Mouse (Mus musculus) spleen, adult 2 months (tissue): Measurements from ENCODE around the gene Rpl19. TPM values are rescaled to one million over a fixed set of nuclear protein-coding genes. Genes with fewer than 3 reads are reported as not detected.
A peak's percentile ranks its signal among the peaks of the same experiment; 100 is the strongest.

Experiments
- DNase-seq, 2 experiments: peaks; one replicate each; pipeline versions ENCODE4 v3.0.0 to v3.0.0-alpha.2; 2012 to 2021; ENCODE audit warnings: low spot score in 2 of 2, low read depth in 1 of 2
- H3K27ac ChIP-seq: fragments of 200-500 bp; 2 replicates; pipeline ENCODE4 v1.5.1; 2012; ENCODE audit warnings: low read length, inconsistent platforms; ENCODE audit not compliant: insufficient read depth
- H3K27me3 ChIP-seq: fragments of 200-500 bp; 2 replicates; pipeline ENCODE4 v1.6.1; 2012; ENCODE audit warnings: mild to moderate bottlenecking, moderate library complexity, low read length, inconsistent platforms; ENCODE audit not compliant: control insufficient read depth, insufficient read depth
- H3K36me3 ChIP-seq: fragments of 200-500 bp; 2 replicates; pipeline ENCODE4 v1.6.1; 2012; ENCODE audit warnings: mild to moderate bottlenecking, low read length, inconsistent platforms; ENCODE audit not compliant: control insufficient read depth, insufficient read depth
- H3K4me1 ChIP-seq: fragments of 200-500 bp; 2 replicates; pipeline ENCODE4 v1.6.1; 2011; ENCODE audit warnings: inconsistent platforms; ENCODE audit not compliant: control insufficient read depth, insufficient read depth, insufficient read length
- H3K4me3 ChIP-seq: fragments of 200-500 bp; 2 replicates; pipeline ENCODE4 v1.5.1; 2011; ENCODE audit warnings: mild to moderate bottlenecking, inconsistent platforms; ENCODE audit not compliant: insufficient read depth, insufficient read length; ENCODE audit errors: extremely low read depth
- CTCF ChIP-seq: fragments of 200-500 bp; IDR thresholded peaks from 2 replicates; pipeline ENCODE4 v1.5.1; 2011; ENCODE audit warnings: mild to moderate bottlenecking, inconsistent platforms; ENCODE audit not compliant: insufficient read depth, insufficient read length, insufficient replicate concordance; ENCODE audit errors: extremely low read depth
- POLR2A ChIP-seq: fragments of 200-500 bp; IDR thresholded peaks from 2 replicates; pipeline ENCODE4 v1.6.1; 2011; ENCODE audit warnings: low read depth, low read length, inconsistent platforms
- WGBS: fragments of 180-500 bp; shearing (Covaris S2); methylation state at CpG from one replicate; pipeline ENCODE4 v1.1.7; 2018; 5-methylcytosine and 5-hydroxymethylcytosine counted together
- polyA plus RNA-seq: library from polyadenylated mRNA; depleted of rRNA; stranded (reverse); fragments of >200 nt; gene quantifications from 2 replicates; pipeline ENCODE4 v1.2.3, GENCODE M21; 2012; rRNA removed

The Rpl19 gene
- polyA plus RNA-seq, result 555 and 724 TPM in 2 replicates

DNA sequence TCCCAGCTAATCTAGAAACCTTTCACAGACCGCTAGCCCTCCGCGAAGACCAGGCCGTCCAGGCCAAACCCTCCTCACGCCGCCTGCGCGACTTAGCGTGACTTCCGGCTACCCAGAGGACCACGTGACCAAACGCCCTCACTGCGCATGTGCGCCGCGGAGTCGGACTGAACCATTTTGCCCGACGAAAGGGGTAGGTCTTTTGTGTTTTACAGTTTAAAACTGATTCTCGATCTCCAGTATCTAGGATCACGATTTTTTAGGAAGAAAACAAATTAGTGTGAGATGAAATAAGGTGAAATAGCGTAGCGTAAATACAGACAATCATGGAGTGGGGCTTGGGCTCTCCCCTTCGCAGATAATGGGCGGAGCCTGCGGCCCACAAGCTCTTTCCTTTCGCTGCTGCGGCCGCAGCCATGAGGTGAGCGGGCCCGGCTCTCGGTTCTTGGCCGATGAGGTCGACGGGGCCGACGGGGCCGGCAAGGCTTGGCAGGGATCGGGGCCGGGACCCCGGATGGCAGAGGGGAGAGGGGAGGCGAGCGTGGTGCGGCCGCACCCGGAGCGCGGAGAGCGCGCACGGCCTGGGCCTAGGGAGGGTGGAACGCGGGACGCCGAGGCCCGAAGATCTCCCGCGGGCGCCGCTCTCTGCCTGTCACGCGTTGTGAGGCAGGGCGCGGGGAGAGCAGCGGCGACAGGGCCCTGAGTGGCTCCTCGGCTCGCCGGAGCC lies at the start of gene Rpl19:
Gene Rpl19 (plus strand): TSS at position 141 of the 727 bp plus-strand sequence.
- WGBS, result under 1% methylated on average over 69 of the region's 69 CpGs

DNA sequence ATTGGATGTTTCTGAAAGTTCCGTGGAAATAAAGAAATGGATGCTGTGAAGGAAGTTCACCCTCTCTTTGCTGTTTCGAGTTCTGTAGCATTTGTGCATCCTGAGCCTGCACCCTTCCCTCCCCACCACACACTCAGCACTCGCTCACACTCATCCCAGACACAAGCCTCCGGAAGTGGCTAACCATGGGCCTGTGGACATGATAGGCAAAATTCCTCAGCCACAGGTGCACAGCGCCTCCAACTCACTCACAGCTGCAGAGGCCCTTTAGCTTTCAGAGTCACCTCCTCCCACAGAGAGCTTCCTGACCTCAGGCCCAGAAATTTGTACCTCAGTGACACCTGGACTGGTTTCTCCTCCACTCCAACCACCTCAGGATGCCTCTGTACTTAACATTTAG lies 48.7 kb upstream of the Rpl19 start:
- Histone ChIP-seq H3K4me1 (no peaks in the 10 kb centered on the region), H3K4me3 (no peak overlapping the region), H3K27me3 (no peaks in the 10 kb centered on the region), H3K27ac (no peak overlapping the region), H3K36me3 (no peaks in the 10 kb centered on the region)
- WGBS, result 61% methylated on average over 5 of the region's 5 CpGs
- TF ChIP-seq CTCF (no peak), POLR2A (no peak)
- DNase-seq, result no peak

More for the DNA sequence above, at the start of gene Rpl19:
- TF ChIP-seq CTCF (no peak), POLR2A (peak; percentile 98)
- peak; percentile 81 to 82 for DNase-seq
- Histone ChIP-seq H3K27me3 (no peaks in the 10 kb centered on the region), H3K4me3 (peak within 1 kb of the TSS; percentile 98), H3K36me3 (peaks cover 13% of the 10 kb centered on the region), H3K27ac (peak within 1 kb of the TSS; percentile 78), H3K4me1 (peaks cover 7% of the 10 kb centered on the region; the same call in 1 of the 2 replicates)

DNA sequence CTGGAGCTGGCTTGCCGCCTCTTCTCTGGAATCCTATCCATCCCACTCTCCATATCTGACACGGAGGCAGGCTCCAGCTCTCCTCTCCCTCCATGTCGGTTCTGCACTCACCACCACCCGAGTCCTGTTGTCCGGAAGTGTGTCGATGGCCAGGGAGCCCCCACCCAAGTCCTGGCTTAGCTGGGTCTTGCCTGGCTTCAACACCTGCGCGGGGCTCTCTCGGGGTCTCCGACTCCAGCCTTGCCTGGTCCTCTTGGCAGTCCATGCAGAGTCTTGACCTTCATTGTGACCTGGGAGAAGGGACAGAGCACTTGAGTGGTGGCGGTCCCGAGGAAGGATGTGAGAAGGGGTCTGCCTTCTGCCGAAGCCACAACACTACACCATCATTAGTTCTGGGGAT lies 48.1 kb upstream of the Rpl19 start:
- no peak overlapping the region for H3K4me3 ChIP-seq
- TF ChIP-seq CTCF (no peak), POLR2A (no peak)
- 88% methylated on average over 13 of the region's 13 CpGs for WGBS
- H3K36me3 ChIP-seq, result no peaks in the 10 kb centered on the region
- no peak for DNase-seq
- H3K27me3 ChIP-seq, result no peaks in the 10 kb centered on the region
- no peak overlapping the region for H3K27ac ChIP-seq
- H3K4me1 ChIP-seq, result no peaks in the 10 kb centered on the region

DNA sequence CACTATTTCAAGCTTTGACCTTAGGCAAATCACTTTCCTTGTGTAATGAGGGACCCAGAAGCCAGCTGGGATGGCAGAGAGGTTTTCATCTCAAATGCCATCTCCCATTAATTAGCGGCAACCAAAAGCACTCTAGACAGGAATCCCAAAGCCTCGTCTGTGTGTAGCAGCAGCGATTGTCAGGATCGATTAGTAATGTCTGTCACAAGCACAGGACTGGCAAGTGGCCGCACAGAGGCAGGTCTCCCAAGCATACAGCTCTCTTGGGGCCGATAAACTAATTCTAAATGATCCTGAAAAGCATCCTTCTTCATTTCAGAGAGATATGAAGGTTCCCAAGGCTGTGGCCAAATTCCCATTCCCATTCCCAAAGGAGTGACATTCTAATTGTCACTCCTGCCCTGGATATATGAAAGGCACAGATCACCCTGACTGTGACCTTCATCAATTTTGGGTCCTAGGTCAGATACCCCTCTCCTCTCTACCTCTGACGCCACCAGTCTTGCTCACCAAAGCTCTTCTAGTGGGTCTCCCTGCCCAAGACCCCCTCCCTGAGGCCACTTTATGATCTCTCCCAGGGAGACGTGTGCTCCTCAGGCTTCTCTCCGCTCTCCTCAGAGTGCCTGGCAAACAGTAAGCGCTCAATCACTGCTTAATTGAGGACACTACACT lies 46.5 kb upstream of the Rpl19 start:
- 79% methylated on average over 10 of the region's 10 CpGs for WGBS
- no peak for TF ChIP-seq POLR2A
- no peak for TF ChIP-seq CTCF

DNA sequence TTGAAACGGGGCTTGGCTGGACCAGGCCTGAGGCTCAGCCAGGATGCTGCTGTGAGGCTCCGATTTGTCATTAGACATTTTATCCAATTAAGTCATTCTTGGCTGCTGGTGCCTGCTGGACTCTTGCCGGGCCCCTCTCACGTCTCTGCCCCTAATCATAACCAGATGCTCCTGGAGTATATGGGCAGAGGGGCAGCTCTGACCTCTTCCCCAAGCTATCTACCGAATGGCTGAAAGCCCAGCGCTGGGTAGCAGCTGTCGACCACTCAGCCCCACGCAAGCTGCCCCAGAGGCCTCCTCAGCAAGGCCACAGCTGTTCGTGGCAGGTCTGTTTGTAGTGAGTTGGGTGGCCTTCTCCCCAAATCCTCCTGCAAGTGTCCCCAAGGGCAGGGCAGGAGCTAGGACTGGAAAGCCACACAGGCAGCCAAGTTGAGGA lies 46.0 kb upstream of the Rpl19 start:
- Histone ChIP-seq H3K4me1 (0 out of 2 replicates have a peak, but pooled peaks cover 4% of the 10 kb centered on the region), H3K36me3 (no peaks in the 10 kb centered on the region), H3K27ac (no peak overlapping the region), H3K4me3 (no peak overlapping the region), H3K27me3 (no peaks in the 10 kb centered on the region)
- 79% methylated on average over 9 of the region's 9 CpGs for WGBS
- DNase-seq, result no peak
- TF ChIP-seq CTCF, result no peak
- no peak for TF ChIP-seq POLR2A

More for the DNA sequence above, 46.5 kb upstream of the Rpl19 start:
- no peak overlapping the region for H3K27ac ChIP-seq
- no peaks in the 10 kb centered on the region for H3K36me3 ChIP-seq
- no peak for DNase-seq
- no peak overlapping the region for H3K4me3 ChIP-seq
- no peaks in the 10 kb centered on the region for H3K27me3 ChIP-seq
- H3K4me1 ChIP-seq, result 0 out of 2 replicates have a peak, but pooled peaks cover 4% of the 10 kb centered on the region

DNA sequence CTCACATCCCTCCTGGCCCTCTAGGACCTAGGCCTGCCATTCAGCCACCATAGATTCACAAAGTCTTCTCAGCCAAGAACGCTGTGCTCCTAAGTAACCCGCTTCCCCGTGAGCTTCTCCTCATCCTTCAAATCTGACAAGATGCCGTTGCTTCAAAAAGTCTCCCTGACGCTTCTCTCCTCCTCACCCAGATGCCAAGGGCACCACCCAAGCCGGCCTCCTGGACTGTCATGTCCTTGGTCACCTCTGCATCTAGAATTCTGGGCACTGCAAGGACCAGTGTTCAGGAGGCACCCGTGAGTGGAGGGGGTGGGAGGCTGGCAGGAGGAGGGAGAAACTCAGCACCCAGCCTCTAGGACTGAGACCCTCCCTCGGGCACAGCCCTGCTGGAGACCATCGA lies 43.8 kb upstream of the Rpl19 start:
- peaks cover 4% of the 10 kb centered on the region; the same call in 1 of the 2 replicates for H3K4me1 ChIP-seq
- no peak overlapping the region for H3K4me3 ChIP-seq
- no peak for DNase-seq
- H3K27ac ChIP-seq, result no peak overlapping the region
- H3K36me3 ChIP-seq, result no peaks in the 10 kb centered on the region
- TF ChIP-seq POLR2A, result no peak
- TF ChIP-seq CTCF, result no peak
- 89% methylated on average over 9 of the region's 9 CpGs for WGBS
- H3K27me3 ChIP-seq, result peaks cover 6% of the 10 kb centered on the region; the same call in 1 of the 2 replicates
